Mouse (Mus musculus) WW6 (cell line): ENCODE results near the gene Scube3.

Experiments used
- DNase-seq: peaks from one replicate; pipeline ENCODE4 v3.0.0-alpha.2; 2013; ENCODE audit warnings: low read depth, low spot score

The Scube3 gene

DNA sequence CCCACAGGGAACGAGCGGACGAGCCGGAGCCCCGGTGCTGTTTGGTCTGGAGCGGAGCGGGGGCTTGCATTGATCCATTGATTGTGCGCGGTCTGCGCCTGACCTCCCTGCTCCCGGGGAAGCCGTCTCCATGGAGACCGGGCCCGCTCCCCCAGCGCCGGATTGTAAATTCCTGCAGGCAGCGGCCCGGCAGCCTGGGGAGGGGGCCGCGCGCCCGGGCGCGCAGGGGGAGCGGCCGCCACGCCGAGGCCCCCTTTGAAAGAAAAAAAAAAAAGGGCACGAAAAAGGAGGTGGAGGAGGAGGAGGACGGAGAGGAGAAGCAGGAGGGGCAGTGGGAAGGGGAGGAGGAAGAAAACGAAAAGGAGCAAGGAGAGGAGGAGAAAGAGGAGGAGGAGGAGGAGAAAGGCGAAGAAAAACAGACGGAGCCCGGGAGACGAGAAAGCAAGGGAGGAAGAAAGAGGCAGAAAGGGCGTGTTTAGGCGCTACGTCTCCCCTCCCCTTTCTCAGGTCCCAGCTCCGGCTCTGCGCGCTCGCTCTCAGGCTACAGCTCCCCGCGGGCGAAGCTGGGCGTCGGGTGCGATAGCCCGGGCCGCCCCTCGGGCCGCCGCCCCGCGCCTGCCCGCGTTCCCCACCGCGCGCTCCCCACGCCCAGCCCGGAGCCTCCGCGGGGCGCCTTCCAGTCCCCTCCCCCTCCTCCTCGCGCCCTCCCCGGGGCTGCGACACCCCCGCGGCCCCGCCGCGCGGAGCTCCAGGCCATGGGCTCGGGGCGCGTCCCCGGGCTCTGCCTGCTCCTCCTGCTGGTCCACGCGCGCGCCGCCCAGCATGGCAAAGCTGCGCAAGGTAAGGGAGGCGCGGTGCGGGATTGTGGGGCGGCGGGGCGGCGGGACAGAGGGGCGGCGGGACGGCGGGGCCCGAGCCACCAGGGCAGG lies at the start of gene Scube3:
Gene Scube3 (plus strand): TSS at position 371 of the 929 bp plus-strand sequence.
- DNase-seq: no peak

DNA sequence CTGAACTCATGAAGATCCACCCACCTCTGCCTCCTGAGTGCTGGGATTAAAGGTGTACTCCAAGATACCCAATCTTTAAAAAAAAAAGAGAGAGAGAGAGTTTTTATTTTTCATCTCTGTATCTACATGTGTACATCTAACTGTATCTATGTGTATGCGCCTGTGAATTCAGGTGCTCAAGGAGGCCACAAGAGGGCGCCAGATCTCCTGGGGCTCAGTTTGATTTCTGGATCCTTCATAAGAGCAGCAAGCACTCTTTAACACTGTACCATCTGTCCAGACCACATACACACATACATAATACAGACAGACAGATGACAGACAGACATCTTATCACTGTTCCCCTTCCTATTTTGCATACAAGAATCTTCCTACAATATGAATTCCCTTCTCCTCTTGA lies 49.6 kb upstream of the Scube3 start:
- no peak for DNase-seq

DNA sequence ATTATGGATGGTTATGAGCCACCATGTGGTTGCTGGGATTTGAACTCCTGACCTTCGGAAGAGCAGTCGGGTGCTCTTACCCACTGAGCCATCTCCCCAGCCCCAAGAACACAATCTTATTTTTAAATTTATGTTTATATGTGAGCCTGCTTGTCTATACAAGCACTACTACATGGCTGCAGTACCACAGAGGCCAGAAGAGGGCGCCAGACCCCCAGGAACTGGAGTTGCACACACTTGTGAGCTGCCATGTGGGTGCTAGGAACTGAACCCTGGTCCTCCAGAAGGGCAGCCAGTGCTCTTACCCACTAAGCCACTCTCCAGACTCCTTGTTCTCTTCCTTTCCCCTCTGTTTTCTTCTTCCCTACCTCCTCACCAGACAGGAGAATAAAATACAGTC lies 48.1 kb upstream of the Scube3 start:
- no peak for DNase-seq

DNA sequence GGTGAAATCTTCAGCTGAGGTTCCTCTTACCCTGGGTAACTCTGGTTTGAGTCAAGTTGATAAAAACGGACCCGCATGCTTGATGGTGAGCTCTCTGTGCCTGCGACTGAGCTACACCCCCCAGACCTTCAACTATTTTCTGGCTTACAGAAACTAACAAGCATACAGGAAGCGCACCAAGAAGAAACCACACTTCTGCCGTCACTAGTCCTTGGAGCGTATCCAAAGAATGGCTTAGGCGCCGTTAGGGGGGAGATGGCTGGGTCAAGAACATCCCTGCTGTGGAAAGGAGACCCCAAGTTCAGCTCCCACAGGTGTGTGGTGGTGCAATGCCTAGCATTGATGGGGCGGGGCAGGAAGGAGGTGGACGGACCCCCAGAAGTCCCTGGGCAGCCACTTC lies 45.5 kb upstream of the Scube3 start:
- no peak for DNase-seq

DNA sequence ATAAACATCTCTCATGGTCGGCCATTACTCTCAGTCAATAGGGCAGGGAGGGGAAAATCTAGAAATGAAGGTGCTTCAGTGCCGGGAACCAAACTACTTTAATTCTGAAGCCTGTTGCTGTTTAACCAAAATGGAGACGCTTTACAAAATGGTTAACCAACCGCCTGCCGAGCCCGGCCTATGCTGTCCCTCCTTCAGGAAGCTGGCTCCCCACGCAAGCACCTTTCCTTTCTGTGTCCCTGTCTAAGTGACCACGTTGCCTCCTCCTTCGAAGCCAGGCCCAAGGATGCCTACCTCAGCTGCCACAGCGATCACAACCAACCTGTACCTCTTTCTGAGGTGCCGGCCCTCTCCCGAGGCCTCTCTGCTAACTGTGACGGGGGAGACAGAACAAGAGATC lies 44.6 kb upstream of the Scube3 start:
- no peak for DNase-seq

DNA sequence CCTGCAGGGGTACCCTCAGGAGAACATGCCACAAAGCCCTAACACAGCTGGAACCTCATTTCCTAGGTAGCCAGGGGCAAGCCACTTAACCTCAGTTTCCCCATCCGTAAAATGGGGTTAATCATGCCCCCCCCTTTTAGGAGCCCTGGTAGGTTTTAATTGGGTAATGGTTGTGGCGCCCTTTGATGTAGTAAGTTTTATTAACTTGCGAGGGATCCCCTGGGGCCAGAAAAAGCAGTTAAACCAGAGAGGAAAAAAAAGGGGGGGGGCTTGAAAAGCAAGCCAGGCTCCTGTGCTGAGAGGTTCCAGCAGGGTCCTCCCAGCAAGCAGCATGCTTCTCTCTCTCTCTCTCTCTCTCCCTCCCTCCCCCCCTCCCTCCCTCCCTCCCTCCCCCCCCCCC lies 42.9 kb upstream of the Scube3 start:
- no peak for DNase-seq

DNA sequence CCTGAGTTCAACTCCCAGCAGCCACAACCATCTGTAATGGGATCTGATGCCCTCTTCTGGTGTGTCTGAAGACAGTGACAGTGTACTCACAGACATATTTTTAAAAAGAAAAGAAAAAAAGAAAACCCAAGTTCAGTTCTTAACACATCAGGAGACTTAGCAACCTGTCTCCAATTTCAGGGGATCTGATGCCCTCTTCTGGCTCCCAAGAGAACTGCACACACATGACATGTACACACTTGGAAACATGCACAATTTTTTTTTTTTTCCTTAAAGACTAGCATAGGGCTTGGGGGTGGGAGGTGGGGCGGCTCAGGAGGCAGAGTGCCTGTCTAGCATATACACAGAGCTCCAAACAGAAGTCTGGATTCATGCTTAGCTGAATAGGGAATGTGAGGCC lies 41.3 kb upstream of the Scube3 start:
- DNase-seq: no peak

DNA sequence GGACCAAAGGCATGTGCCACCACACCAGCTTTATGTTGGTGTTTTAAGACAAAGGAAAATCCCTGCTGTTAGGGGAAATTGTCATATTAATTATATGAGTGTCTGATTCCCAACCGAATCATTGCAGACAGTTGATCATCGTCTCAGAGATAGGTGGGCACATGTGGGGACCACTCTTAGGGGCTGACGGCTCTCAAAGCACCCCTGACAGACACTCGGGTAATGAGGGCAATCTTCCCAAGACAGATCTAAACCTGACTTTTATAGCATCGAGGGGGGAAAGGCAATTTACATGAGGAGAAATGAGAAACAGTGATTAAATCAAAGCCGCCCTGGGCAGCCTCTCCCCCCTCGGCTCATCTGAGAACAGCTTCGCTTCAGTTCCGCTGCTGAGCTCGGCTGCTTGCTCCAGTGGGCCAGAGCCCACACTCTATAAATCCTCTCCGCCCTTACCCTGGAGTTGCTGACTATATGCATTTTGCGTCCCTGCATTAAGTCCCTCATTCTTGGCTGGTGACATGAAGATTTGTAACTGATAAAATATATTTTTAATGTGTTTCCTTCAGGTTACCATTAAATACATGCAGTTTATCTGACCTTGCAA lies 40.6 kb upstream of the Scube3 start:
- DNase-seq: no peak

DNA sequence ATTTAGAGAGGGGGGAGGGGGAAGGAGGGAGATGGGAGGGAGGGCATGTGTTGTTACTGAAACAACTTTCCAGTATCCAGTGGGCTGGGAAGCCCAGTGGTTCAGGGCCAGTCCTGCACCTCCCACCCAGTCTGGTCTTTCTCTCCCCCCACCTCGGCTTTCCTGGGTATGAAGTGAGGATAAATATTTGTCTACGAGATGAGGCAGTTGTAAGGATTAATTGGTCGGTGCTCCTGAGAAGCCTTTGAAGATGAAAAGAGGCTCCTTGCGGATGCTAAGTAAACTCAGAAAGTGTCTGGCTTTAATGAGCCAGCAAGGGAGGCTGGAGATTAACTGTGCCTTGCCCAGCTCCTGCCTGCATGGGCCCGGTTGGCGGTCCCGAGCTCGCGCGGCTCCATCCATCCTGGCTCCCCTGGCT lies 40.0 kb upstream of the Scube3 start:
- DNase-seq: no peak

DNA sequence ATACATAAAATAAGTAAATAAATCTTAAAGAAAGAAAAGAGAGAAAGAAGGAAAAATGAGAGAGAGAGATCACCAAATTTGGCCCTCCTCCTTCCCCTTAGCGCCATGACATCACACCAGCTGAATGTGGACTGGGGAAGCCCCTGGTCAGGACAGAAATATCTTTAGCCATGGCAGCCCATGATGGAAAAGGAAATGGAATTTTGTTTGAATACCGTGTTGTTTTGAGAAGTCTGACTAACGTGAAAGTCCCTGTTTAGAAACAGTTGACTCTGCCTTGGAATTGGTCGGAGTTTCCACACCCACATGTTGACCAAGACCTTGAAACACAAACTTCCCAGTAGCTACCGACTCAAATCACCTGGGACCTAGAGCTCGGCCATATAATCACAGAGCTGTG lies 37.5 kb upstream of the Scube3 start:
- DNase-seq: no peak

DNA sequence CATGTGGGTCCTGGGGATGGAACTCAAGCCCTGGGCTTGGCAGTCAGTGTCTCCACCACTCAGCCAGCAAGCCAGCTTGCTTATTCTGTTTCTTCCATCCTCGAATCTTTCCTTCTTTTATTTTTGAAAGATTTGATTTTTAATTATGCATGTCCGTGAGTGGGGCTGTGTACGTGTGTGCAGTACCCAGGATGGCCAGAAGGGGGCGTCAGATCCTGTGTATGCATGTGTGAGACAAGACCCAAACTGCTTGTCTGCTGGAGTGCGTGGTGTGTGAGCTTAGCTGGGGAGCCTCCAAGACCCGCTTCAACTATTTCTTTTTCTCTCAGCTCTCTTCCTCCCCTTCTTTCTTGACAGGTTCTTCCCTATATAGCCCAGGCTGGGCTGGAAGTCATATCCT lies 35.6 kb upstream of the Scube3 start:
- DNase-seq: peak; percentile 62

DNA sequence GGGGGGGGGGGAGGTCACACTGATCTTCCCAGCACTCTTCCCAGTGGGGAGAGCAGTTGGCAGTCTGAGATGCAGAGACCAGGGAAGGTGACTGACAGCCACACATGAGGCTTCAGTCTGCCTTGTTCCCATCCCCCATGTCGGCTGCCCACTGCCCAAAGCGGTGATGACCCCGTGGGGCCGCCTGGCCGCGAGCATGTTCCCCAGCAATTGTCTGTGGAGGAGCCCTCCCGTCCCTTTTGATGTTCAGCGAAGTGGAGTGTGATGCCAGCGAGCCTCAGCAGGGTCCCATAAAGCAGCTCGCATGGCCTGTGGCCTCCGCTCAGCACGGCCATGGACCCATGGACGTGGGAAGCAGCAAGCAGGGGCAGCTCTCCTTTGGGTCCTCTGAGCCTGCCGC lies 34.7 kb upstream of the Scube3 start:
- DNase-seq: no peak

DNA sequence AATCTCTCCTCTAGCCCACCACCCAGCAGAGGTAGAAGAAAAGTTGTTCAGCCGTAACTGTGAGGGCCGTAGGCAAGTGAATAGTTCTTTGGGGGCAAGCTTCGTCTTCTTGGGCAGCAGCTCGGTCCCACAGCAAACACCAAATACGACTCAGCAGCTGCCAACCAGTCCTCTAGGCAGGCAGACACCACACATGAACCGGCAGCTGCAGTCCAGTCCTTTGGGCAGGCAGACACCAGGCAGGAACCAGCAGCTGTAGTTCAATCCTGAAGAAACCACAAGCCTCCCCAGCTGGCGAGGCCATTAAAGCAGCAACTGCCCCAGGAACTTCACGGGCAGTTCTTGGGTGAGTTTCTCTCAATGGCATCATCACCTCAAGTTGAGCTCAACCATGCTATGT lies 29.7 kb upstream of the Scube3 start:
- no peak for DNase-seq

DNA sequence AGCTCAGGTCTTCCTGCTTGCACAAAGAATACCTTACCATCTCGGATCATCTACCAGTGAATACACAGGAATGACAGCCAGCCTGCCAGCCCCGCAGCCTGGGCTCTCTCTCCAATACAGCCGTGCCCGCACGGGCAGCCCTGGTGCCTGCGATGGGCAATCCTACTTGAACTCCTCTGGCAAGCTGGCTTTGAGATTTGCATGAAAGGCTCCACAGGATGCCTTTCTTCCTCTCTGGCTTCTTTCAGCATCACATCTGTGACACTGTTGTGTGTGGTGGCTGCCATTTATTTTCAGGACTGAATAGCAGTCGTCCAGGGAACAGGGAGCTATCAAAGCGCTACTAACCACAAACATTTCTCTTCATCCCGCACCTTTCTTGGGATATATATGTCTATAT lies 25.6 kb upstream of the Scube3 start:
- DNase-seq: no peak

DNA sequence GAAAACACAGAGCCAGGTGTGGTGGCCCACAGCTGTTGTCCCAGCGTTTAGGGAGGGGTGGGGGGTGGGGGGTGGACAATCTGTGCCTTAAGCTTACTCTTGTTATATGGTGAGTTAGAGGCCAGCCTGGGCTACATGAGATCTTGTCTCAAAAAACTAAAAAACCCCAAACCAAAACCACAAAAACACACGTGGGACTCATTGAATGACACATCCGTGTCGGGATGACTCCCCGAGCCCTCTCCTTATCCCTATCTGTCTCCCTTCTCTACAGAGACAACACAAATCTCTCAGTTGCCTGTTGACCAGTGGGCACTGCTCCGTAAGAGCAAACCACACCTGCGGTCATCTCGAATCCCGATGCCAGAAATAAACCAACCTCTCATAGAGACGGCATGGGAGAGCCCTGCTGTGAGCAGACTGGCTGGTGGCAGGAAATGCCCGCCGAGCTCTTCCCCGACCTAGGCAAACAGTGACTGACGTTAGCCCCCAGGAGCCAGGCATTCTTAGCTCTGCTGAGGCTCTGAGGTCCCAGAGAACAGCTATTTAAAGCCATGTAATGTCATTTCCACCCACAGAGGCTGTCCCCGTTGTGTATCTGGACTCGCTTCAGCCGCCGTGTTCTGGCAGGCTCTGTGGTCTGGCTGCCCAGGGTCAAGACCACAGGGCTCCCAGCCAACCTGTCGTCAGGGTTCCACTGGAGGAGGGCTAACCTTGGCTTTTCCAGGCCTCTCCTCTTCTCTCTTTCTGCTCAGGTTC lies 24.3 kb upstream of the Scube3 start:
- no peak for DNase-seq

DNA sequence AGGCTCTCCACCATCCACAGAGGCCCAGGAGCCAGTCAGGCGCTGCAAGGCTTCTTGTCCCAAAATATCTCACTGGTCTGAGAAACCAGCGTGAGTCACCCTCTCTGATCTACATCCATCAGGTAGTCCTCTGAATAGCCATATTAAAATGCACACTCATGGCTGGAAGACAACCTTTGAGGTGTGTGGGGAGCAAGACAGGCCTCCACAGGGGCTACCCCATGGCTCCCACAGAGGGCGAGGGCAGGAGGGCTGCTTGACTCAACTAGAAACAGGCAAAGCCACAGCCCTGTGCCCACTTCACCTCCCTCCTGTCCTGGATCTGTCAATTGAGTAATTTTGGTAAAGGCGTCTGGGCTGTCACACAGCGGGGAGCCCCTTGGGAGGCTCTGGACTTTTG lies 21.5 kb upstream of the Scube3 start:
- DNase-seq: no peak

DNA sequence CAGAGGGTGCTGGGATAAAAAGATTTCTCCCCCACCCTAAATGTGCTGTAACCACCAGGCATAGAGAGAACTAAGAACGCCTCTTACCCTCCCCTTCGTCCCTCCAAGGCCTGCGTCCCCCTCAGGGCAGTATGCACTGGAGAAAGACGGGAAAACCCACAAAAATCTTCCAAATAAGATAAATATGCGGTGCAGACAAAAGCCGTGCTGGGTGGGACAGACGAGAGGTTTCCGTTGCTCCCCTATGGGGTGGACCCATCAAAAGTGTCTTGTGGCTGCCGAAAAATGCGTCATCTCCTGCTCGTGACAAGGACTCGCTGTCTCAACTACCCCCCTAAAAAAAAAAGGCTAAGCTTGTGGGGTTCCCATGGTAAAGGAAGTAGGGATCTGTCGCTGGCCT lies 19.0 kb upstream of the Scube3 start:
- DNase-seq: no peak

DNA sequence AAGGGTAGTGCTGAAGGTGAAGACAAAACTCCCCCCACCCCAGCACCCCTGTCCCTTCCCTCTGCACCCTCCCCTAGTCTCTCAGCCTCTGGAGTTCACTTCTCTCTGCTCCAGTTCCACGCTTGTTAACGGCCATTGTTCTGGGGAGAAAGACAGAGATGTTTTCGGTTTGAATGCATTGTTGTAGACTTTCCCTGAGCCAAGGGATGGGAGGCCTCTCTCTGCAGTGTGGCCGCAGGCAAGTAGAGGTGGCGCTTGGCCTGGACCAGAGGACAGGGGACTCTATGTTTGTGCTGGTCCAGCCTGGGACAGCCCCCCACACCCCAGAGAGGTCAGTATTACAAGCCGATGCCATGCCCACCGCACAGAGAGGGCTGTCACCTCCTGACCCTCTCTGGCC lies 18.3 kb upstream of the Scube3 start:
- DNase-seq: no peak

DNA sequence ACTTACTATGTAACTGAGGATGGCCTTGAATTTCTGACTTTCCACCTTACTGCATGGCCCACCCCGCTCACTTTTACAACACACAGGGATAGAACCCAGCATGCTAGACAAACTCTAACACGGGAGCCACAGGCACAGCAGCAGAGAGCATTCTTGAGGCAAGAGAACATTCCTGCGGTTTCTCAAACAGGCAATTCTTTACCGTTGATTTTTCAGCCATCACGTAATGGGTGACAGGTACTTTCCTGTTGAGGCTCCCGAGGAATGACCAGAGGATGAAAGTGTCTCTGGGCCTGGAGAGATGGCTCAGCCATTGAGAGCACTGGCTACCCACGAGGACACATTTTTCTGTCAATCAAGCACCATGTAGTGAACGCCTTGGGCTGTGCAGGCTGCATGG lies 17.6 kb upstream of the Scube3 start:
- DNase-seq: no peak

DNA sequence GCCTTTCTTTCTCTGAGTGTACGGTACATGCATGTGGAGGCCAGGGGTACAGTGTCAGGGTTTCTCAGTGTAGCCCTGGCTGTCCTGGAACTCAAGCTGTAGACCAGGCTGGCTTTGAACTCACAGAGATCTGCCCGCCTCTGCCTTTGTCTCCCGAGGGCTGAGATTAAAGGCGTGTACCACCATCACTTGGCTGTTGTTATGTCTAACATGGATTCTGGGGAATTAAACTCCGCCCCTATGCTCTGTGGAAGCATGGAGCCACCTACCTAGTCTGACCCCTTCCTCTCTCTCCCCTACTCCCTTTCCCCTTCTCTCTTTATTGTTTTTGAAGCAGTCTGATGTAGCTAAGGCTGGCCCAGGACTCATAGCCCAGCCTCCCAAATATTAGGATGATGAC lies 12.1 kb upstream of the Scube3 start:
- DNase-seq: no peak

DNA sequence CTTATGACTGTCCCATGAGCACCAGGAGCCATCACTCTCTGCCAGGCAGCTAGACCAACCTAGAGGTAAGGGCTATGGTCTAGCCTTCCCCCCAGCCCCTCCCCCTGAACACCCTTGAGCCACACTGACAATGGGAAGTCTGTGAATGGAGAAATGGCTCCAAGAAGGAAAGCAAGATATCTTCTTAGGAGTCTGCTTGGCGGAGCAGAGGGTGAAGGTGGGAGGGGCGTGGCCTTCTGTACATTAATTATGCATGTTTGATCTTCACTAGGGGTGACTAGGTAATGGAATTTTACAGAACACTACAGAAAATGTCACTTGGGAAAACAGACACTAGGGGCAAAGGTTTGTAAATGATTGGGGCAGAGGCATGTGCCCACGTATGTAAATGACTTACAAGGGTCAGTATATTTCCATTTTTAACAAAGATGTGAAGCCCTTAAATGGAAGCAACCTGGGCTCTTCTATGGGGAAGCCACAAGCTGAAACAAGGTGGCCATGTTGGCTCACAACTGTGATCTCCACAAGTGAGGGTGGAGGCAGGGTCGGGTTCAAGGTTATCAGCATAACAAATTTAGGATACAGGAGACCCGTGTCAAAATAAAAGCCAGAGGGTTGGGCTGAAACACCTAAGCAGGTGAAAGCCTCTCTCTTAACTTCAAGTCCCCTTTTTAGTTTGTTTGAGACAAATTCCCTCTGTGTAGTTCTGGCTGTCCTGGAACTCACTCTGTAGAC lies 11.4 kb upstream of the Scube3 start:
- no peak for DNase-seq

DNA sequence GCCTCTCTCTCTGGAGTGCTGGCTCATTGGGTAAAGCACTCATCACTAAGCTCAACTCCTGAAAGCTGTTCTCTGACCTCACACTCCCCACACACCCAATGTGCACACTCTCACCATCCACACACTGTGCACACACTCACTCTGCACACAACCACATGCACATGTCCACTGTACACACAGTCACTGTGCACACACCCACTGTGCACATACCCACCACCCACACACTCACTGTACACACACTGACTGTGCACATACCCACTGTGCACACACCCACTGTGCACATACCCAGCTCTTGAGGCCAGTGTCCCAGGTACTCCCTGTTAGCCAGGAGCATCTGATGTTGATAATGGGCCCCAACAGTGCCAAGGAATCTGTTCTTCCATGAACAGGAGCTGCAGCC lies 10.8 kb upstream of the Scube3 start:
- no peak for DNase-seq
